Comparison of ENCODE assay signal across 8 mouse cellular contexts in genomic region chr5:92698131-92698836, GRCm38 (mm10). TPM values are rescaled to one million over a fixed set of nuclear protein-coding genes. Genes with fewer than 3 reads are reported as not detected.
A peak's percentile ranks its signal among the peaks of the same experiment; 100 is the strongest.
DNase-seq lines count a peak whose midpoint lies in the region; ATAC-seq and TF ChIP-seq lines count a peak whose summit lies in the region.

No protein-coding gene starts in this region.

- WGBS in embryonic facial prominence, embryonic 13.5 days, result under 1% methylated on average over 15 of the region's 15 CpGs
- 7% methylated on average over 15 of the region's 15 CpGs for WGBS in intestine, postnatal 0 days

- no peaks in the 10 kb centered on the region for H3K36me3 ChIP-seq in embryonic facial prominence, embryonic 13.5 days
- H3K36me3 ChIP-seq in intestine, postnatal 0 days (ENCODE audit: control insufficient read depth, insufficient read depth), result no peaks in the 10 kb centered on the region

- TF ChIP-seq CTCF in layer of hippocampus, adult 2 months (conservative IDR thresholded peaks at IDR 0.05), result no peak
- no peak for TF ChIP-seq CTCF in intestine, postnatal 0 days (IDR thresholded peaks at IDR 0.05; ENCODE audit: low read depth)

- peak overlapping the region; percentile 58 for H3K9ac ChIP-seq in embryonic facial prominence, embryonic 13.5 days
- no peak overlapping the region for H3K9ac ChIP-seq in intestine, postnatal 0 days (ENCODE audit: low read depth, low read length)

- no peaks in the 10 kb centered on the region for H3K27me3 ChIP-seq in embryonic facial prominence, embryonic 13.5 days
- H3K27me3 ChIP-seq in intestine, postnatal 0 days (replicated peaks; ENCODE audit: control insufficient read depth, insufficient read depth, low read length), result no peaks in the 10 kb centered on the region; the same call in 1 of the 2 replicates

- peak overlapping the region; percentile 46 for H3K4me3 ChIP-seq in layer of hippocampus, adult 2 months
- H3K4me3 ChIP-seq in embryonic facial prominence, embryonic 13.5 days, result peak overlapping the region; percentile 31
- no peak overlapping the region for H3K4me3 ChIP-seq in intestine, postnatal 0 days (ENCODE audit: low read depth, low read length)

- H3K9me3 ChIP-seq in embryonic facial prominence, embryonic 13.5 days, result no peaks in the 10 kb centered on the region
- no peaks in the 10 kb centered on the region for H3K9me3 ChIP-seq in intestine, postnatal 0 days (ENCODE audit: control insufficient read depth)

- peaks cover 14% of the 10 kb centered on the region for H3K4me1 ChIP-seq in embryonic facial prominence, embryonic 13.5 days
- H3K4me1 ChIP-seq in intestine, postnatal 0 days (replicated peaks; ENCODE audit: control insufficient read depth, insufficient read depth, low read length), result no peaks in the 10 kb centered on the region

- H3K27ac ChIP-seq in layer of hippocampus, adult 2 months, result no peak overlapping the region
- H3K27ac ChIP-seq in embryonic facial prominence, embryonic 13.5 days, result no peak overlapping the region; the same call in 1 of the 2 replicates
- no peak overlapping the region for H3K27ac ChIP-seq in intestine, postnatal 0 days (ENCODE audit: low read depth, low read length)

- peak; percentile 59; the same call in 1 of the 2 replicates for ATAC-seq in embryonic facial prominence, embryonic 13.5 days (ENCODE audit: insufficient number of reproducible peaks, insufficient read depth, low FRiP score, low TSS enrichment, low read depth)
- ATAC-seq in intestine, postnatal 0 days, result no peak
- ATAC-seq in CD4-positive, CD25-positive, alpha-beta regulatory T cell, adult 4 months, result no peak

- H3K4me2 ChIP-seq in embryonic facial prominence, embryonic 13.5 days, result peak overlapping the region; percentile 61
- H3K4me2 ChIP-seq in intestine, postnatal 0 days (replicated peaks; ENCODE audit: low read depth), result peak overlapping the region; percentile 35

- no peak for DNase-seq in layer of hippocampus, adult 2 months (ENCODE audit: low spot score in 2 of 2)
- no peak for DNase-seq in layer of hippocampus, adult 8-10 months (ENCODE audit: low spot score in 2 of 2)
- peak; percentile 92 for DNase-seq in retina, embryonic 14.5 days (ENCODE audit: low spot score)
- DNase-seq in cerebellum, adult 11-12 months, result no peak
- DNase-seq in adrenal gland, postnatal 36 days, result no peak

RNA-seq across cellular contexts. Expression of gene Shroom3, which starts 15.0 kb away (rescaled TPM):
- total RNA-seq in layer of hippocampus, adult 2 months (2021), result 1 to 10 TPM; 2.0 to 2.3 TPM
- total RNA-seq in layer of hippocampus, adult 8-10 months (2022), result 1 to 10 TPM; 3.1 to 5.6 (median 4.1) TPM
- 1.7 and 2.1 TPM in 2 replicates for polyA plus RNA-seq in embryonic facial prominence, embryonic 13.5 days (2015; fragmentation: Nextera tagmentation; extraction: Ambion mirVana)
- polyA plus RNA-seq in intestine, postnatal 0 days (2015; fragmentation: Nextera tagmentation; extraction: Ambion mirVana), result 8.0 and 9.8 TPM in 2 replicates
- polyA plus RNA-seq in CD4-positive, CD25-positive, alpha-beta regulatory T cell, adult 4 months (2017; shearing (Covaris generic)), result not detected
- 1 to 10 TPM; 8.1 to 9.5 TPM for total RNA-seq in adrenal gland, postnatal 36 days (2021)

RNA-seq across cellular contexts. Expression of gene Ccdc158, which starts 23.2 kb away (rescaled TPM):
- total RNA-seq in layer of hippocampus, adult 2 months (2021), result under 1 TPM; 0.42 to 0.82 TPM
- under 1 TPM; 0.45 to 0.87 (median 0.74) TPM for total RNA-seq in layer of hippocampus, adult 8-10 months (2022)
- 0.41 and 1.2 TPM in 2 replicates for polyA plus RNA-seq in embryonic facial prominence, embryonic 13.5 days (2015; fragmentation: Nextera tagmentation; extraction: Ambion mirVana)
- polyA plus RNA-seq in intestine, postnatal 0 days (2015; fragmentation: Nextera tagmentation; extraction: Ambion mirVana), result 0.29 and 0.39 TPM in 2 replicates
- polyA plus RNA-seq in CD4-positive, CD25-positive, alpha-beta regulatory T cell, adult 4 months (2017; shearing (Covaris generic)), result not detected
- total RNA-seq in adrenal gland, postnatal 36 days (2021), result under 1 TPM; 0.16 to 0.23 TPM
